Mouse (Mus musculus) inflammation-experienced regulatory T-cells (primary cell): ENCODE data around the gene 4930503E14Rik. TPM values are rescaled to one million over a fixed set of nuclear protein-coding genes. Genes with fewer than 3 reads are reported as not detected.

Experiments
- polyA plus RNA-seq, 2 experiments: library from polyadenylated mRNA; unstranded; fragments of 100-300 nt; shearing (Covaris generic); gene quantifications; one replicate each; pipeline ENCODE4 v1.2.1; 2017

Gene 4930503E14Rik
- polyA plus RNA-seq: under 1 TPM in 1 of 2 experiments, not detected in 1; 0.76 TPM

DNA sequence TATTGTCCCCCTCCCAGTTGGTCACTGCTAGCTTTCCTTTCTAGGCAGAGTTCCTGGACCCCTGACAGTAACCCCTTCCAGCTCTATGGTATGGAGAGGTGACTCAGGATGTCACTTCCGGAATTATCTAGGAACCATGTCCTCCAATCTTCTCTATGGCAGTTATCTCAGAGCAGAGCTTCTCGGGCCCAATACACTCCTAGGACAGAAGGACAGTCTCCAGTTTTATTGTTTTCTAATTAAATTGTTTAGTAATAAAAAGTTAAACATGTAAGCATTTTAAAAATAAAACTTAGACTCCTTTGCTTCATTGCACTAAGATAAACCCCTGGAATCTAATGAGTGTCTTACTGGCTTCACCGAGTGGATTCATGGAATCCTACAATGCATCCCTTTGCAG, at the start of gene 4930503E14Rik:
Gene 4930503E14Rik, minus strand, starts transcription at position 101 of the 400 bp plus-strand sequence.

GRCm38 (mm10) chr14:44197361-44197760, 15.7 kb downstream of the 4930503E14Rik start, which contains the start of gene Gm8212:
TSS of gene Gm8212 (plus strand) at chr14:44197661.

GRCm38 (mm10) chr14:44123551-44123950, 89.5 kb downstream of the 4930503E14Rik start, which contains the start of gene Gm3327:
TSS of gene Gm3327 (plus strand) at chr14:44123851.

Other genes with a start within 250 kb of the 4930503E14Rik start
- gene Ang6, start 211.0 kb downstream of the 4930503E14Rik start, polyA plus RNA-seq: not detected
- 1 to 10 TPM in 1 of 2 experiments, not detected in 1; 4.4 TPM for gene Ear2, start 110.6 kb downstream of the 4930503E14Rik start, polyA plus RNA-seq
- not detected for gene Gm3327, start 89.4 kb downstream of the 4930503E14Rik start, polyA plus RNA-seq
- gene Gm8212, start 15.6 kb downstream of the 4930503E14Rik start, polyA plus RNA-seq: under 1 TPM in 1 of 2 experiments, not detected in 1; 0.92 TPM
- under 1 TPM in 1 of 2 experiments, not detected in 1; 0.70 TPM for gene Gm8220, start 72.3 kb upstream of the 4930503E14Rik start, polyA plus RNA-seq
- under 1 TPM in 1 of 2 experiments, not detected in 1; 0.36 TPM for gene Gm5930, start 125.3 kb upstream of the 4930503E14Rik start, polyA plus RNA-seq
- not detected for gene Gm8229, start 152.1 kb upstream of the 4930503E14Rik start, polyA plus RNA-seq
- not detected for gene Gm3371, start 197.4 kb upstream of the 4930503E14Rik start, polyA plus RNA-seq
- under 1 TPM in 1 of 2 experiments, not detected in 1; 0.14 TPM for gene Gm8232, start 220.4 kb upstream of the 4930503E14Rik start, polyA plus RNA-seq